Mouse (Mus musculus): ENCODE measurements around the gene Bckdha.

- no peak for TF ChIP-seq CTCF (IDR thresholded peaks at IDR 0.05; ENCODE audit: borderline replicate concordance, insufficient read depth, low read length)
- no peak for TF ChIP-seq POLR2A (IDR thresholded peaks at IDR 0.05; ENCODE audit: low read depth, low read length)
Observed at GRCm38 (mm10) chr7:25674297-25674696, 15.5 kb upstream of the Bckdha start.
